Mouse (Mus musculus): ENCODE measurements at regions not wholly inside any gene's neighbourhood (a gene's known extent, or its start where the extent isn't known, plus 50 kb on each side); places are given as distances from the start of the nearest gene placed in this dataset.
"Not testable (repeated sequence)": the region's sequence is repeated elsewhere in the genome, so short reads cannot be mapped to it uniquely, and the experiment has no call there.

DNA sequence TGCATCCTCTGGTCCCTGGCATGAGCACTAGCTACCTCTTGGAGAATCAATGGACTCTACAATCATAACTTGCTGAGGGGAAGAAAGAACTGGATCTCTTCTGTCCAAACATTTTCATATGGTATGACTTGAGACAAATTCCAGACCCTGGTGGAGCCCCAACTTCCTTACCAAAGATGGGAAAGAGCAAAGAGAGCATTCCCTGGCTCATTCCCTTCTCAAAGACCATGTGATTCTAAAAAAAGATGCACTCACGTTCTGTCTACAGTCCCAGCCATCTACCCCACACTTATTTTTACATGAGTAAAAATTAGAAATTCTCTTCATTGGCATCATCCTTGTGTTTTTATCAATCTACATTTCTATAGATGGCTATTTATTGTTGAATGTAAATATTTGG lies 304.3 kb upstream of the Intu start:
- DNase-seq, result no peak

DNA sequence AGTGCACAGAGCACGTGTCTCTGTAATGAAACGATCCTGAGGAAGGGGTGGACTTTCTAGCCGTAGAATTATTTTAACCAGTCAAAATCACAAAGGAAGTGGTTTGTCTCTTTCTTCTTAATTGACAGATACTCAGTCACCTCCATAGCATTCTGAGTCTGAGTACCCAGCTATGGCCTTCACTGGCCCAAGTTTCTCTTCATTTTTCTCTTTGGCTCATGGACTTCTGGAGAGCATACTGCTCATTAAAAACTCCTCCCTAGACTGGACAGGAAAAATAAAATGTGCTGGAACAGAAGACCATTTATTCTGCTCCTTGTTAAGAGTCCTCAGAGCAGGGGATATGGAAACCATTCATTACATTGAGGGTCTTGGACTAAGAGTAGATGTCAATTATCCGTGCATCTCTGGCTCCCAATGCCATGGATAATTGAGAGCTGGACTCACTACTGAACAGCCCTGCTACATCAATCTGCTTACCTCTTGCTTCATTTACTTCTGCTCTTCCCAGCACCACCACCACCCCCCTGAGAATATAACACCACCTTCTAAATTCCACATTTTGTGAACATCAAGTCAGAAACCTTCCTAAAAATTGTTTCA lies 287.5 kb upstream of the Intu start:
- no peak for DNase-seq

DNA sequence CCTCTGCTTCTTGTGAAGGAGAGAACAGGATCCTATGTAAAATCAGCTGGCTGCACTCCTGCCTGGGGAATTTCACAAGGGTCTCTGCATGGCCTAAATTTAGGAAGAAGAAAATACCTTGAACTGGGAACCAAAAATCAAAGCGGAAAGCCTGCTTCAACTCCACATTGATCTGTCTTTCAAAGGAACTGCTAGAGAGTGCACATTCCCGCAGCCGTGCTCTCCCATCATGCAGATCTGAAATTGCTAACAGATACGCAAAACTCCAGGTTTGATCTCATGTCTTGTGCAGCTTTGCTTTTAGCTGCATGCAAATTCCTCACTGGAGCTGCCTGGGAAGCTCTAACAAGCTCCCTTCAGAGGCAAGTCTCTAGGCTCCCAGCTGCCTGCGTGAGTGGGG lies 276.7 kb upstream of the Intu start:
- no peak for DNase-seq

DNA sequence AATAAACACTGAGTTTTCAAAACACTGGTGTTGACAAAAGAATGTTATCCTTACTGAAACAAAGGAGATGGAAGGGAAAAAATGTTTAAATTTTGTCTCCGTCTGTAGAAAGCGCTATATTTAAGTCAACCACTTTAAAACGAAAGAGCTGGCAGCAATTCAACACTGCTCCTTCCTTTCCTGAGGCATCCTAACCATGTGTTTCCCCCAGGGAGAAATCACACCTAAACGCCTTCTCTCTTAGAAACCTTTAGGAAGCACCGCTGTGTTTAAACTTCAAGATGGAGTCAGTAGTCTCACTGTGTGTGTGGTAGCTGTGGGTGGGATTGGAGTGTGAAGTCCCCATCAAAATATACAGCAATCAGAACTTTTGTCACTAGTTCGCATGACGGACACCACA lies 268.6 kb upstream of the Intu start:
- DNase-seq, result peak; percentile 14

DNA sequence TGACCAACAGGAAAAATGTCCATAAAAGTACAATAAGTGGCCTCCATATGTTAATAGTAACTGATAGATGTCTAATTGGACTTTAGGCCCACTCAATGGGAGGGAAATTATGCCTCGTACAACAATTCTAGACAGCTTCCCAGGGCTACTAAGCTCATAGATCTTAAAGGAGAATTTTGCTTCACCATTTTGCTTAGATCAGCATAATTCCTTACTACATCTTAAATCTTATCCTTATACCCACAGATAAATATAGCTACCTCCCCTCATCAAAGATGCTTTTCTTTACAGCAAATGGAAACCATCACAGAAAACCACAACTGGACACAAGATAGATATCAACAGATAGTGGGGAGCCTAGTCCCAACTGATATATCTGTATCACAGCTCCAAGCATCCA lies 263.6 kb upstream of the Intu start:
- no peak for DNase-seq

DNA sequence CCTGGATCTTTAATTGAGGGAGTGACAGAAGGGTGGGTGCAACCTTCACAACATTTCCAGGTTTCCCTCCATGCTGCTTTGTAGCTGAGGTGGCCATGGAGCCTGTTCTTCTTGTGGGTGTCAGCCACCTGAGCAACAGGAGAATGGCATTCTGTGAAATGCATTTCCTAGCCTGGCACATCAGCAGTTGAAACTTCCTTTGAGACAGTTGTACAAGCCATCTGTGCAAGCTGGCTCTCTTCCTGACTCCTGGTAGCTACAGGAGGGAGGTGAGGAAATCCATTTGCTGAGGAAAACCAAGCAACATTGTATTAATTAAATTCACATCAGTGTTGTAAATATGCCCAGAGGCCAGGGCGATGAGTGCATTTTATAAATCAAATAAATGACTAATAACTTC lies 248.2 kb upstream of the Intu start:
- peak; percentile 24 for DNase-seq

DNA sequence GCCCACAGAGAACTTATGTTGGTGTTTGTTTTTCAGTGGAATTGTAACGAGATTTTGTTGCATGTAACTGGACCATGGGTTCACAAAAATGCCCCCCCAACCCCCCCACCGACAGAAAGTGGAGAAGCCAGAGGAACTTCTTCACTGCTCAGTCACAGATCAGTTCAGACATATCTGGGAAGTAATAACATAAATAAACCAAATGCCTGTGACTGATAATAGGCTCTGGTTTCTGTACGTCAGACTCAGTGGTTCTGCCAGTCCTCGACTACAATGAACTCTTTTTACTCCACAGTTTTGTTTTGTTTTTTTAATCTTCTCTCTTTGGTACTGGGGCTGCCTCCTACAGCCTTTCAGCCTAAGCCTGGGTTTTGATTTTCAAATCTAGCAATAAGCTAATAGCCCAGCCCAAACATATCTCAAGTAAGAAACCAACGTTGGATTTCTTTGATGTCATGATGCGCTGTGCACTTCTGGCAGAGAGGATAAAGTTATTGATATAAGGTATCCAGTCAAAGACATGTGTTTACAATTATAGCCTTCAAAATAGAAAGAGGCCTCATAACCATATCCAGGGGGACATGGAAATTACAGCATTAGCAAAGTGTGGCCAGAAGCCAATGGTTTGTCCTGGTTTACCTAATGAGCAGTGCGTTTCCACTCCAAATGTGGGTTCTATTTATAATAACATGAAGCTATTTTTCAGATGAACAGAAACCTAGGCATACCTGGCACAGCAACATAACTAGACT lies 244.0 kb upstream of the Intu start:
- DNase-seq, result no peak

DNA sequence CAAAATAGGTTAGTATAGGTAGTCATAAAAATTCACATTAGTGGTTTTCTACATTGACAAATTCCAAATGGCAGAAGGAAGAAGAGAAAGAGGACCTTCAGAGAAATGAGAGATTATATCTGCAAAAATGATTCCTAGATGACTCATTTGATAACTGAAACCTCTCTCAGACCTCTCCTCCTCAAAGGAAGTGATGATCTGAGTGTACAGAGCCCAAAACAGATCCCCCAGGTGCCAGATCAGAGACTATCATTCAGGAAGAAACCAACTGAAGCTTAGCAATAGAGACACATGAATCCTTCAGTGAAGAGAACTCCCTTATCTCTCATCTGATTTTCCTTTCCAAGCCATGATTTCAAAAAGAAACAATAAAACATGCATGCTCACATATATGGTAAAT lies 234.0 kb upstream of the Intu start:
- no peak for DNase-seq

DNA sequence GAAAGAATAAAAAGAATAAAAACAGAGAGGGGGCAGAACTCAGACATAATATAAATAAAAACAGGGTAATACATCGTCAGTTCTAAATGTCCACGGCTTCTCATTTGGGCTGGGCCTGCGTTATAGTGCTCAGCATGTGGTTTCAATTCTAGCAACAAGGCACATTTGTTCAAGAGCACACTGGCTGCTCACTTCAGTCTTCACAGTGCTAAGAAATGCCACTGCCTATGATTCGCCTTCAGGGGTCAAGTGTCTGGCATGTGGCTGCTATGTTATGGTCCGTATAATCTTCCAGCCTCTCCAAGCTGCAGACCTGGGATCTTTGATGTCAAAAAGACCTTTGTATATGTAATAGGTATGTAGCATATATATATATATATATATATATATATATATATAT lies 210.8 kb upstream of the Intu start:
- DNase-seq, result no peak

DNA sequence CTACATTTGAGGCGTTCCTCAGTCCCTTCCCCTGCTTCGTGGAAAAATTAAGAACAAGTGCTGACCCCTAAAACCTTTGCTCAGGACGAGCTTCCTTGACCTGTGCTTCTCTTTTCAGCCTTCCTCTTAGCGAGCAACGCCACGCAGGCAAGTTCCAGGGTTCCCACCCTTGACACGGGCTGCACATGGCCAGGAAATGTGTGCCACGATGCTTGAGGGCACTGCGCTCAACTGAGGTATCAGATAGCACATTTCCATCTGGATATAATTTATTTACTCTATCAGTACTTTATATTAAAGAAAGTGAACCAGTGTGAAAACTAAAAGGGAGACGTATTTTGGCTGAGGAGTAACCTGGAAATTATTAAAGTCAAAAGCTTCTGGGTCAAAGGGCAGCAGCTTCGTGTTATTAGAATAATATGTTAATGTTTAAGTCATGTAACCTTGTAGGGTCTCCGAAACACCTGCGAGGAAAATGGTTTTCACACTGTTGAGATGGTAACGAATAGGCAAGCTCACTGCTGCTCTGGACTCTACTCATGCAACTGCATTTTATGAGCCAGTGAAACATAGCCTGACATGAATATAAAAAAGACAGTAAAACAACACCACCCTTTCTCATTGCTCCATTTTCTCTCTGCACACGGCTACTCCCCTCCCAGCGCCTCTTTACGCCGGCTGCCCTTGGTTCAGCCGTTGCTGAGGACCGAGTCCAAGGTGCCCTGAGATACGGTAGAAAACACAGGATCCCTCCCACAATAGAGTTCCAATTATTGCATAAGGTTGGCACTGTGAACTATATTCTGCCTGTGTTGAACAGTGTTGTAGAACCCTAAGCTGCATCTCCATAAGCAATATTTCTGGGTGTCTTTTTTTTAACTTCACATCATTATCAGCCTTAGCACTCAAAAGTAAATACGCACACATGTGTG lies 204.9 kb upstream of the Intu start:
- no peak for DNase-seq

DNA sequence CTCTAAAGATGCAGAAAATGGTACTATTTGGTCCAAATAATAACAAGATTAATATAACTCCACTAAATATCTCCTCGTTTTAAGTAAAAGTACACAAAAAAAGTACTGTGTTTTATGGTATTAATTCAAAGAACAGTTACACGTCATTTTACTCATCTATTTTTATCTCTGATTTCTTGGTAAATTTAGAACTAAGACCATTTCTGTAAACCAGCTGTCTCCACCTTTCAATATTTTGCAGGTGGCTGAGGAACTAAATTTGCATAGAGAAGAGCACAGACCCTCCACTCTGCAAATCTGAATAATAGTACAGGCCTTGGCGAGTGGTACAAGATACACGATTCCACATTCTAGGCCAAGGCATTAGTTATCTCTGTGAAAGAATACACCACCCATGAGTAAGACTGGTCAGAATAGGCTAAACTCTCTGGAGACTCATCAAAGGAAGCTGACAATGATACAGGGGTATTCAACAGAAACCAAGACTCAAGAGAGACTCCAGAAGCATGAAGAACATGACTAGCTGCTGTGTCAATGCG lies 191.5 kb upstream of the Intu start:
- DNase-seq, result no peak

DNA sequence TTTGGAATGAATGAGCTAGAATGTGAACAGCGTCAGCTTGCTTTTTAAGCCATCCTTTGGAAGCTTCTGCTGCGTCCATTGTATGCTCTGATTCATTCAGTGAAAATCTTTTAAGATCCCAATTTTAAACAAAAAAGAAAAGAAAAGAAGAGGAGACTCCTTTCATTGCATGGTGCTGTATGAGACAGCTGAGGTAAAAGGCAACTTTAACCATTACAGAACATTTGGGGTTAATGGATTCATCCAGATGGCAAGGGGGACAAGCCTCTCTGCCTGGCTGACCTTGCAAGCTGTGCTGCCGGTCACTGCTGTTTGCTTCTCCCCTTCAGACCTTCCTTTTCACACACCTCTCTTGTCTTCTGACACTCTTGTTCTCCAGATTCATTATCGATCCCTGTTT lies 176.0 kb upstream of the Intu start:
- DNase-seq, result no peak

DNA sequence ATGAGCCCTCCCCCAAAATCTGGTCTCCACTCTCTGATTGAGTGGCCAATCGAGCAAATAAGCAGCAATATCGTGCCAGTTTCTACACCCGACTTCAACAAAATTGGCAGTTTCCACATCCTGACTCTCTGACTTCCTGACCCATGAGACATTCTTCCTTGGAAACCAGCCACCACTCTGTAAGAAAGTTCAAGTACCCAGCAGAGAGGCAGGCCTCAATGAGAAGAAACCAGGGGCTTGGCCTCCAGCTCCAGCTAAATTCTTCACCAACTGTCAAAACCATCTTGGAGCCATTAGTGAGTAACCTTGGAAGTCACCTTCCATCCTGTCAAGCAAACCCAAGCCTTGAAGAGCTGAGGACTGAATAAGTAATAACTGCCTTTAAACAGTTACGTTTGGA lies 162.7 kb upstream of the Intu start:
- DNase-seq, result no peak

DNA sequence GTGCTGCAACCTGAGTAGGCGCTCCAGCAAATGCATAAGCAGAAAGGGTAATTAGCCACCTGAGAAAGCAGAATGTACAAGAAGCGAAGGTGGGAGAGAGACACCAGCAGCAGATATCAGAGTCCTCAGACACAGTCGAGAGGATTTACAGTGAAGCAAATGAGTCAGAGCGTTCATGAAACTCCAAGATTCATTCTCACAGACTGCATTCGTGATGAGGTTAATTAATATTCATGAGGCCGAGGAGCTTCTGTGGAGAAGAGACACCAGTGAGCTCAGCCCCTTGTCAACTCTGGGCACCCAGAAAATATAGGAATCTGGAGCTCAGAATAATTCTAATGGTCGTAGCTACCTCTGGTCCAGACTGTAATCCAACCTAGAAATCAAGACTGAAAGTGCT lies 159.7 kb upstream of the Intu start:
- no peak for DNase-seq

DNA sequence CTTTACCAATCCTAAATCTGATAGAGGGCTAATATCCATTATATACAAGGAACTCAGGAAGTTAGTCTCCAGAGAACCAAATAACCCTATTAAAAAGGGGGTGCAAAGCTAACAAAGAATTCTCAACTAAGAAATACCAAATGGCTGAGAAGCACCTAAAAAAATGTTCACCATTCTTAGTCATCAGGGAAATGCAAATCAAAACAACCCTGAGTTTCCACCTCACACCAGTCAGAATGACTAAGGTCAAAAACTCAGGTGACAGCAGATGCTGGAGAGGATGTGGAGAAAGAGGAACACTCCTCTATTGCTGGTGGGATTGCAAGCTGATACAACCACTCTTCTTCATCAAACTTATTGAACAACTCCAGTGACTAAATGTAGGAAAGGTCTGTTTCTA lies 154.9 kb upstream of the Intu start:
- not testable (repeated sequence) for DNase-seq

DNA sequence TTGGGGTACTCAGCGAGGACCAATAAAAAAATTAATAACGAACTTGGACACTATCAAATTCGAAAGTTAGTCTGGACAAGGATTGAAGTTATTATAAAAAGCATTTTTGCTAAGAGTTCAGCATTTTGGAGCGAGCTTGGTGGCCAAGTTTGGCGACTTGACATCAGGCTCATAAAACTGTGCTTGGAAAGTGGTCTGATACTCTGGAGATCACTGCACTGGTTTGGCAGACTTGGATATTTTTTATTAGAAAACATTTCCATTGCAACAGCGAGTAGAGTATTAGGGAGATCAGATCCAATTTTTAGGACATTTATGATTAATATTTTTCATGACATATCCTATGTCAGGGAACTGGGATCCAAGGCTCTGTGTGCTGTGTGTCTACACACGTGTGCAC lies 153.7 kb upstream of the Intu start:
- no peak for DNase-seq

DNA sequence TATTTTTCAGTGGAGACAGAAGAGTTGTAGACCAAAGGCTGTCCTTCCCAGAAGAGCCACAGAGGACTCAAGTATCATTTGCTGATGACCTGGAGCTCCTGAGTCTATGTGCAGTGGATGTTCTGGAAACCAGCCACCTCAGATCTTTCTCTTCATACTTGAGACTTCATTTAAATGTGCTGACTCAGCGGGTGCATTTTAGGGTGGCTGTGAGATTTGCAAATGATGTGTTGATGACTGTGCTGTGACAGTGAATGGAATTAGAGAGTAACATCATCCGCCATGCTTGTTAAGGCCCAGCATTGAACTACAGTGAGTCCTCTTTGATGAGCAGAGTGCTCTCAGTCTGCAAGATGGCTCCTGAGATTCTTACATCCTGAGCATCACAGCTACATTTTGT lies 152.0 kb upstream of the Intu start:
- no peak for DNase-seq

DNA sequence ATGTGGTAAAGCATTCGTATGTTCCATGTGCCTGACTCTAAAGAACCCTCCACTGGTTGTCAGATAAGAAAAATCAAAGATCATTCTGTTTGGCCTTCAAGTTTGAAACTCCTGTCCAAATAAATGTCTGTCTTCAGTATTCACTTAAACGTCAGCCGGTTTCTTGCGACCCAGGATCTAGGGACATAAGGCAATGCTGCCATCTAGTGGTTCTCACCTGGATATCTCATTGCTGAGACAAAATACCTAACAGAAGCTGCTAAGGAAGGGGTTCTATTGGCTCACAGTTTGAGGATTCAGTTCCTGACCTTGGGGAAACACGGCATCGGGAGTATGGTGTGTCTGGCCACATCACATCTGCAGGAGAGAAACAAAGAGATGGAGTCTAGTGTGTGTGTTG lies 139.5 kb upstream of the Intu start:
- peak; percentile 9 for DNase-seq

DNA sequence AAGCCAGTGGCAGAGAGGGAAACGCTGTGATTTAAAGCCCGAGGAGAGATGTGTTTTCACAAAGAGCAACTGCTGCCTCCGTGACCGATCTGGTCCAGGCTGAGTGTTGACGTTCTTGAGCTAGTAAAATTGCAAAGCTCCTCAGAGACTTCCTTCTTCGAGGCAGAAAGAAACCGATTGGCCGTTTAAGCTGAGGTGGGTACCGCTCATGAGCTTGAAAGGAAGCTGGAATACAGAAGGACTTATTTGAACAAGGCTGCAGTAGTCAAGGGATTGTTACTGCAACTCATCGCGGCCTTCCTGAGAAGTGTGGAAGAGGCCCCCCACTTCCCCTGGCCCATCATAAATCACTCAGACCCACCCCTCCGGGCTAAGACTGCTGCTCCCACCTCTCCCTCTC lies 132.9 kb upstream of the Intu start:
- DNase-seq, result no peak

DNA sequence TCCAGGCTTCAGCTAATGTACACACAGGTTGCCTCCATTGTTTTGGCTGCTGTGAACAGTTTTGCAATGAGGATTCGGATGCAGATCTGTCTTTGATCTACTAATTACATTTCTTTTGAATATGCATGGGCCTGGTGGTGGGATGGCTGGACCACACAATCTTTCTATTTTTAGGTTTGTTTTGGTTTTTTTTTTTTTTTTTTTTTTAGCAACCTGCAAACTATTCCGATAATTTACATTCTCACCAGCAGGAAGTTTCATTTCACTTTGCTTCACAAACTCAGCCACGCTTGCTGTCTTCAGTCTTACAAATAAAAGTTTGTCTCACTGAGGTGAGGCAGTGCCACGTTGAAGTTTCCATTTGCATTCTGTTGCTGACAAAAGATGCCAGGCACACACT lies 127.7 kb upstream of the Intu start:
- DNase-seq, result no peak

DNA sequence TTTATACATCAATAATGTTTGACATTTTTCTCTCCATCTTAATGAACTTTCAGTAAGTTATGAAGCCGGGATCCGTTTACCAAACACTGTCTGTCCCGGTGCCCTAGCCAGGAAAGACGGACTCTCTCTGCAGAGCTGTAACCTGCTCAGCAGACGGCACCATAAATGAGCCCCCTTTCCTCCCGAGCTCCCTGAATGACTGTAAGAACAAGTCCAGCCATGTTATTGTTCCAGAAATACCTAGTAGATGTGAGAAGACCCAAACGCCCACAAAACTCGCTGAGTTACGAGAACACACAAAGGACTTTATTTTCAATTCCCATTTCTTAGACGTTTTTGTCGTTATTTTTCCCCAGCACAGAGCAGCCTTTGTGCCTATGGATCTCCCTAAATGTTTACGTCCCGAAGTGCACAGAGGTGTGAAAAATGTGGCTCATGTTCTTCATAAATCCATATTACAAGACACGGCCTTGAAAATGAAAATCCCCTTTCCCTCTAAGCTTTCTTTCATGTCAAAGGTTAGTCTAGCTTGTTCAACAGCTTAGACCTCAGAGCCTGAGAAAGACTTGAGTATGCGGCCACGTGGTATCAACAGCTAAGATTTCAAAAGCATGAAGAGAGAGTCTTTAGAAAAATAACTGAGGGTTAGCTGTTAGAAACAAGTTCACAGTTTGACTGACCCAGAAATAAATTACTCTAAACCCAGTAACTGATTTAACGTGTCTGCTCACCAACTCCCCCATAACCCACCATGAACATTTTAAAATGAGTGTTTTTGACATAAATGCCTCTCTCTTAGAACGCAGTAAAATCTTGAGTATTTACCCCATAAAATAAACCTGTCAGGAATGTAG lies 125.8 kb upstream of the Intu start:
- DNase-seq, result no peak

DNA sequence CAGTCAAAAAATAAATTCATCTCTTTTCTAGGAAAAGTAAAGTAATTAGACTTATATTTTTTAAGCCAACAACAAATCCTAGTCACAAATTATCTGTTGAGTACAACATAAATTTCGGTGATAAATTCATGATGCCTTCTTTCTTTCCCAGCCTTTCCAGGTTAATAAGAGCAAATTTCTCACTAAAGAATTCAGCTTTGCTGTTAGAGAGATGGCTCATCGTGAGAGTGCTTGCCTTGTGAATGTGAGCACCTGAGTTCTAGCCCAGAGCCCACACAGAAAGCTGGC lies 125.2 kb upstream of the Intu start:
- no peak for DNase-seq

DNA sequence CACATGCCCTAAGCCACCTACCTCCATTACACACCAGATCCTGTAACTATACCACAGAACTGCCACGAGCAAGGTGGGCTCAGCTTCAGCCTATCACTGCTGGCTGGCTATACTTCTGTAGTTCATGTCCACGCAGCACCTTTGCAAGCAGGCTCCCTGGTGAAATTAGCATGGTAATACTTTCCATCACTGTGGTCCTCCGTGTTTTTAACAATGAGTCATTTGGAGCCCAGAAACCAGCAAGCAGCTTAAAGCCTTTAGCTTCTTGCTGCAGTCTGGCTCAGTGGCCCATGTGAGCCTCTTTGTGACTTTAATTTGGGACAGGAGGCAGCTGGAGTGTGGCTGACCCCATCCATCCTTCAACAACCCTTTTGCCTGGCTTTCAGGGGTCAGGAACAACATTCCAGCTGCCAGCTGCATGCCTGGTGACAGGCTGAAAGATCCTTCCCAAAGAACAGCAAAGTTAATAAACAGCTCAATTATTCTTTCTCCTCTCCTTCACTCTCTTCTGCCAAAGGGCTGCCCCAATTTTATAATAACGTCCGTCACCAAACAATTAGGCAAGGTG lies 122.1 kb upstream of the Intu start:
- DNase-seq, result no peak

Measured in right cerebral cortex, postnatal 14 days (tissue).